Mouse (Mus musculus): Measurements from ENCODE around the gene Mettl7a3.

DNA sequence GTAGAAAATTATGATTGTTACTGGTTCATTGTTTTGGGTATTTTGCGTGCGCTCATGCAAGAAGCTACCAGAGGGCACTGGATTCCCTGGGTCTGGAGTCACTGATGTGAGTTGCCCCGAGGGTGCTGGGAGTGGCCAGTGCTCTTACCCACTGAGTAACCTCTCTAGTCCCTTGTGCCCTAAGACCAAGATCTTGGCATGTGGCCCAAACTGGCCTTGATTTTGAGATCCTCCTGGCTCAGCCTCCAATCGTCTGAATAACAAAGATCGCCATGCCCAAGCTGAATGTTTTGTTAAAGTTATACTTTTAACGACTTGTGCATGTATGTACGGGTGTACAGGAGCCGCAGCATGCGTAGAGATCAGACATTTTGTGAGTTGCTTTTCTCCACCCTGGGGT lies 51.0 kb downstream of the Mettl7a3 start:
- TF ChIP-seq POLR2A (IDR thresholded peaks at IDR 0.05; ENCODE audit: low read depth, low read length) (no peak), CTCF (conservative IDR thresholded peaks at IDR 0.05; ENCODE audit: insufficient read depth, insufficient read length, low read depth, low read length) (no peak)
